Mouse (Mus musculus): ENCODE data around the gene Cdh22.
A peak's percentile ranks its signal among the peaks of the same experiment; 100 is the strongest.

The Cdh22 gene

GRCm38 (mm10) chr2:165207689-165208088 is 27.0 kb downstream of the Cdh22 start:
- no peak for DNase-seq (ENCODE audit: low spot score in 2 of 2)

DNA sequence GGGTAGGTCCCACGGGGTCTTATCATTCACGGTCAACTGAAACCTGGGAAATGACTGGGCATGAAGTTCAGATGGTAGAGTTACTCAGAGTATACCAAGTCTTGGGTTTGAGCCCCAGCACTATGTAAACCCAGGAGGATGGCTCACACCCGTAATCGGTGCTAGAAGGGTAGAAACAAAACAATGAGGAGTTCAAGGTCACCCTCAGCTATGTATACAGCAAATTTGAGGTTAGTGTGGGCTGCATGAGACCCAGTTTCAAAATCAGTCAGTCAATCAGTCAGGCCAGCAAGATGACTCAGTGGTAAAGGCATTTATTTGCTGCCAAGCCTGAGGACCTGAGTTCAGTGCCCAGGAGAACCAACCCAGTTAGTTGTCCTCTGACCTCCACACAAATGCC is 27.6 kb downstream of the Cdh22 start:
- DNase-seq (ENCODE audit: low spot score in 2 of 2), result no peak

DNA sequence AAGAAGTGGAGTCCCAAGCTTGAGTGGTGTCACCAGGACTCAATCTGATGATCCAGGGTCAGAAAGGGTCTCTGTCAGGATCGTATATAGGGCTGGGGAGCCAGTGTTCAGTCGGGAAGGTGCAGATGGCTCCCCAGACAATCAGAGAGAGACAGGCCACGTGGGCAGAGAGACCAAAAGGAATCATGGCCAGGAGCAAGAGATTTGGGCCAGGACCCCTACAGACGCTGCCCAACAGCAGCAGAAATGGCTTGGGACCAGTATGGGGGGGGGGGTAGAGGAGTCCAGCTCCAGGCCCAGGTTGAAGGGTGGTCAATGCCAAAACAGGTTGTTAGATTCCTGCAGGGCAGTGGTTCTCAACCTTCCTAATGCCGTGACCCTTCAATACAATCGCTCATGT is 29.2 kb downstream of the Cdh22 start:
- DNase-seq (ENCODE audit: low spot score in 2 of 2), result no peak

DNA sequence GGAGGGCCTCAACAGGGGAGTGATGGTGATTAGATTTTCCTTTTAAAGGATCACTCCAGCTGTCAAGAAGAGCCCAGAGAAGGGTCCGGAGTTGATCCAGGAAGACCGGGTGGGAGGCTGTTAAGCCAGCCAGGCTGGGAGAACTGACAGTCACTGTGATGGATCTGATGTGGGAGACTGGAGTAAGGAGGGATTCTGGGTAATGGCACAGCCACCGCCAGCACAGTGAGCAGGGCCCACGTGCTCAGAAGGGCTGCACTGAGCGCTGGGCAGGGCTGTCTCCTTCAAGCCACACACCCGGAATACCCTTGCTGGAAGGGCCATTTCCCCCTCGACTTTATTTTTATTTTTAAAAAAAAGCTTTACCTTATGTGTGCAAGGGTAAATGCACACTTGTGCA is 29.7 kb downstream of the Cdh22 start:
- DNase-seq (ENCODE audit: low spot score in 2 of 2), result no peak

DNA sequence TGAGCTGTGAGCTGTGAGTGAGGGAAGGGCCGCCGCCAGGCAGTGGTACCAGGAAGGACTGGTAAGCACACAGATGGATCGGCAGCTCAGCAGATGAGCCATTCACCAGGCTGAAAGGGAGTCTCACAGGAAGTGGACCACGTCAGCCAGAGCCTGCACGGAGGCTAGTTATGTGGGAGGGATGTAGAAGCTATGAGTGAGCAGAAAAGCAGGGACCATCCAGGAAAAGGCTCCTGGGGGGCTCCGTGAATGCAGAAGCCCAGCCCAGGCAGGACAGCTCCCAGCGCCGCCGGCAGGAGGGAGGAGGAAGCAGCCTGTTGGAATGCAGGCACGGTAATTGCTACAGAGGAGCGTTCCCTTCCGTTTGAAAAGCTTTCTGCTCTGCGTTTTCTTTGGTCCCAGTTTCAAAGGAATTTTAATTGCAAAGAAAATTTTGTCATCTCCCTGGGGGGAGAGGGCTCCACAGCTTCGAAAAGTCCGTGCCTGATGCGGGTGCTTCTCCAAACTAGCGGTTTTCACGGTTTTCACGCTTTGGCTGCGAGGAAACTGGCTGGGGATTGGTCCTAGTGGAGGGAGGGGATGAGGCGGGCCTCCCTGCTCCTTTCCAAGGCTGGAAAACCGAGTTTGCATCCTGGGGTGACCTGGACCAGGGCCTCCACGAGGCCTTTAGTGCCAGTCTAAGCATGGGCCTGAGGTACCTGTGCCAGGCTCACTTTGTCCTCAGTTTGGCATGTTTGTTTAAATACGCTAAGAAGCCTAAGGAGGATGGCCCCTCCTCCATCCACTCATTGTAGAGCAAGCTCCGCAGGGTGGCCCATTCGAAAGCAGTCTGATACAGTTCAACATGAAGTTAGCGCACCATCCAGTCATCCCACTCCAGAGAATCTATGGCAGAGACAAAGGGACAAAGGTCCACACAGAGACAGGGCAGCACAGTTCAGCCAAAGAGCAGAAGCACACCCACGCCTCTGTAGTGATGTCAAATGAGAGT is 32.6 kb downstream of the Cdh22 start:
- peak in 1 of 2 experiments; percentile 31 for DNase-seq (ENCODE audit: low spot score in 2 of 2)

DNA sequence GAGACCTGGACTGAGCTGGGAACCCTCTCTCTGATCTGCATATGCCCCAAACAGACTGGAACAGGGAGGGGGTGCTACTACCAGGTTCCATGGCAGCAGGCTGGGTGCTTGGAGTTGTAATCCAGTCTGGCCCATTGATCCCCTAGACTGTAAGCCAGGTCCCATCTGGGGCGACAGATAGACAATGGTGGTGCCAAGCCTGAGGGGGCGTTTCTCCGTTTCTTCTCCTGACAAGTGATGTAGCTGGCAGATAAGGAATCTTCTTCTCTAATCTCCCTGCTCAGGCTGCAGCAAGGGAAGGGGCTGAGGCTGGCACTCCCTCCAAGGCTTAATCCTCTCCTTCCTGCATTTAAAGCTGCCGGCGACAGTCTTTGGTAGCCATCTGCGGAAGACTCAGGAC is 37.1 kb downstream of the Cdh22 start:
- no peak for DNase-seq (ENCODE audit: low spot score in 2 of 2)

- DNase-seq (ENCODE audit: low spot score in 2 of 2), result peak in 1 of 2 experiments; percentile 49
Observed at GRCm38 (mm10) chr2:165195411-165196182, 39.1 kb downstream of the Cdh22 start.

DNA sequence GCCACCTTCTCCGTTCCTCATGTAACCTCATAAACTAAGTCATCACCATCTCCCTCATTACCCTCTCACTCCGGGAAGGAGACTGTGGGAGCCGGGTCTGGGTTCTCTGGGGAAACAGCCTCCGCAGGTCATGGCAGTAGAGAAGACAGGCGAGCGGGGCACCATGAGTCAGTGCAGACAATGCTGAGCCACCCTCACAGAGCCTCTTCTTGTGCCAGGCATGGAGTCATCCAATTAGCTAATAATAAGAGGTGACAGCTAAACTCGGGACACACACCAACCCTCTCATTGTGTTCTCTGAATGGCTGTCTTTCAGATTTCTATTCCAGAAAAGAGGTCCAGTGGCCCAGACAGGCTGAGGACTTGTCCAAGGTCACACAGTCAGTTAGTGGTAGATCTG is 43.2 kb downstream of the Cdh22 start:
- no peak for DNase-seq (ENCODE audit: low spot score in 2 of 2)

DNA sequence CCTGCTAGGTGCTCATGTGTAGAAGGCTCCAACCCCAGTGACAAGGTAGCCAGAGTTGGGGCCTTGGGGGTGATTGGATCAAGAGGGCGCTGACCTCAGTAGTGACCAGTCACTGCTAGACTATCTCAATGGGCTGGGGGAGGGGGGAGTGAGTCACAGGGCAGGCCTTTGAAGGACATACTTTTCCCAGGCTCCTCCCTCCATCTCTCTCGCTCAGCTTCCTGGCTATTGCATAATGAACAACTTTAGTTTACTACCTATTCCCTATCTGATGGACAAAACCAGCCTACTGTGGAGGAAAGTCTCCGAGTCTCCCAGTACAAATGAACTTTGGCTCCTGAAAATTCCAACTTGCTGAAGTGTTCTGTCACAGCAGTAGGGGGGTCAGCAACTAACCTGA is 45.1 kb downstream of the Cdh22 start:
- DNase-seq (ENCODE audit: low spot score in 2 of 2), result no peak

GRCm38 (mm10) chr2:165187648-165188380 is 46.8 kb downstream of the Cdh22 start:
- no peak for DNase-seq (ENCODE audit: low spot score in 2 of 2)

- peak; percentile 46 to 74 for DNase-seq (ENCODE audit: low spot score in 2 of 2)
Observed at GRCm38 (mm10) chr2:165184015-165184633, 50.5 kb downstream of the Cdh22 start.

- no peak for DNase-seq (ENCODE audit: low spot score in 2 of 2)
Observed at GRCm38 (mm10) chr2:165182085-165182976, 52.3 kb downstream of the Cdh22 start.

GRCm38 (mm10) chr2:165179231-165179630 is 55.4 kb downstream of the Cdh22 start:
- DNase-seq (ENCODE audit: low spot score in 2 of 2), result no peak

DNA sequence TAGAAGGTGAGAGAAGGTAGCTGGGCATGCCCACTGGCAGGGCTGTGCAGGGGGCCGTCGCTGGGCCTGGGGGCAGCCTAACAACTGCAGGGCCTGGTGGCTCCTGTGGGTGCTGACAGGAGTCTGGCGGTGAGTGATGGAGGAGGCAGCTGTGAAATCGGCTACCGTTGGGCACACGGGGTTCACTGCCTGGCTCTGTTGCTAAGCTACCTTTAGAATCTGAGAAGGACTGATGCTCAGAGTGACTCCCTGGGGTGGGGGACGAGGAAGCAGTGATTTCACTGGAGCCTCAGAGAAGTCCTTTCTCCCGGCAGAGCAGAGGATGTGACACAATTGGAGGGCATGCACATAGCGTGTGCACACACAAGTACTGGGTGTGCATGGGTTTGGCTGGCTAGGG is 57.7 kb downstream of the Cdh22 start:
- no peak for DNase-seq (ENCODE audit: low spot score in 2 of 2)

DNA sequence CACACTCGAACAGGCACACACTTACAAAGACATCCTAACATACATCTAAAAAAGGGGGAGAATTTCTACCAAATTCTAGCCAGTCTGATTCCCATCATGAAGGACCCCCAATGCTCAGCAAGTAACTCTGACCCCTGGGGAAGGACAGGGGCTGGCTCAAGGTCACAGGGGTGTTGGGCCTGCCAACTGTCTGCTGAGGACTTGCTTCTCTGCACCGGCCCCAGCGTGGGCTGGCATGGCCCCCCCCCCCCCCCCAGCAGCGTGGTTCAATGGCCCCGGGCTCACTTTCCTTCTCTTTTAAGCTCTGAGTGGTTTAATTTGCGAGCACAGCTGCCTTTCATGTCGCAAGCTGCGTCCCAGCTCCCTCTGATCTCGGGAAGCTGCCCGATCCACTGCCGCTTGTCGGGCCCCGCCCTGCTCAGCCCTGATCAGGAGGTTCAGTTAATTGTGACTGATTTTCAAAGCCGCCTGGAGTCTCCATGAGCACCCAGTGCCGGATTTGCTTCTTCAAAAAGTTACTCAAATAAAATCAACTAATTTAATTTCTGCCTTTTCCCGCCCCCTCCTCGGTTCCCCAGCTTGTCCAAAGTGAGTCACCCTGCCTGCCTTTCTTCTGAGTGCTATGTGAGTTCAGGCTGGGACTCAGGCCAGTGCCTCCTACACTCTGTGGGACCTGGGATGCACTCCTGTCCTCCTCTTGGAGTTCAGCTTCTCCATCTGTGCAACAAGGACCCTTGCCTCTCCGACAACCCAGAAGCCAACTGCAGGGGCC is 67.8 kb downstream of the Cdh22 start:
- no peak for DNase-seq (ENCODE audit: low spot score in 2 of 2)

DNA sequence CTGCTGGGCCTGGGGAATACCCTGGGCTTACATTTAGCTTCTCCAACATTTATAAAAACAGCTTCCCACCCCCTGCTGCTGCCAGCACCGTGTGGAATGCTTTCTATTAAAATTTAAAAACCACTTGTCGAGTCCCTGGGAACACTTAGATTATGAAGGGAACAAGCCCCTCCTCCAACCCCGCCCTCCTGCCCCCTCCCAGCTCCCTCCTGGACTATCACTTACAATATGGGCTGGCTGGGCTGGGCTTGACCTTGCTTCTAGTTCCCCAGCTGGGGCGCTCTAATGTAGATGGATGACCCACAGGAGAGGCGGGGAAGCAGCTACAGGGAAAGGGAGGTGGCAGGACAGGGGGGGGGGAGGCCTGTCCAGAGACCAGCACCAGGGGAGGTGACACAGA is 72.4 kb downstream of the Cdh22 start:
- no peak for DNase-seq (ENCODE audit: low spot score in 2 of 2)

DNA sequence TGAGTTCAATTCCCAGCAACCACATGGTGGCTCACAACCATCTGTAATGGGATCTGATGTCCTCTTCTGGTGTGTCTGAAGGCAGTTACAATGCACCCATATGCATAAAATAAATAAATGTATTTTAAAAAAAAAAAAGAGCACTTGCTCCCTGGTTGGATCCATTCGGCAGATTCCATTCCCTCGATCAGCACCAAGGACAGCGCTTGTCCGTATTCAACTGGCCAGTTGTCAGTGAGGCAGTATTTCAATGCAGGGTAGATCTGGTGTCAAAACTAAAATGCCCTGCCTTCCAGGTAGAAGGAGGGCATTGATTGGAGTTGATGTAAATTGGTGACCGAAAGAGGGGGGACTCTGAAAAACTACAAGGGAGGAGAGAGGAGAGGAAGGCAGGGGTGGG is 74.2 kb downstream of the Cdh22 start:
- no peak for DNase-seq (ENCODE audit: low spot score in 2 of 2)

- DNase-seq (ENCODE audit: low spot score in 2 of 2), result no peak
Observed at GRCm38 (mm10) chr2:165159055-165159688, 75.5 kb downstream of the Cdh22 start.

DNA sequence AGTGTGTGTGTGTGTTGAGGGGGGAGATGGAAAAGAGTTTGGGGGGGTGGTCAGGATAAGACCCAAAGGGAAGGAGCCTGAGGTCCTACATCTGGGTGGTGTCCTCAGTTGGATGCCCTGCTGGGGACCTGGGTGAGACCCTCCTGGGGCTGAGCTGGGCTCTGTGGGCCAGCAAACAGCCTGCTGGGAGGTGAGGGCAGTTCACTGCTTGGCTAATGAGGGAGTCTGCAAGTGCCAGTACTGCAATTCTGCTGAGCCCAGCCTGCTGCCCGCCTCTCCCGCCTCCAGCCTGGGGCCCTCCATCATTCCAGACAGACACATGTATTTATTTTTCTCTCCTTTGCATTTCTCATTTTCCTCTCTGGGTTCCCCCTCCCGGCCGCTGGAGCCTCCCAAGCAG is 76.3 kb downstream of the Cdh22 start:
- no peak for DNase-seq (ENCODE audit: low spot score in 2 of 2)
